Mouse (Mus musculus) gastrocnemius, adult 2 months (tissue): ENCODE results near the gene Rbm20. TPM values are rescaled to one million over a fixed set of nuclear protein-coding genes. Genes with fewer than 3 reads are reported as not detected.
A peak's percentile ranks its signal among the peaks of the same experiment; 100 is the strongest.

ENCODE experiments used
- DNase-seq: peaks from one replicate; pipeline ENCODE4 v3.0.0; 2022
- H3K27ac ChIP-seq: fragments of 200-600 bp; 2 replicates; pipeline ENCODE4 v1.8.1; 2022; ENCODE audit warnings: mild to moderate bottlenecking
- H3K4me3 ChIP-seq: fragments of 200-600 bp; 2 replicates; pipeline ENCODE4 v1.8.1; 2022; ENCODE audit warnings: mild to moderate bottlenecking, moderate library complexity
- CTCF ChIP-seq: fragments of 200-600 bp; IDR thresholded peaks from 2 replicates; pipeline ENCODE4 v1.8.1; 2022; ENCODE audit warnings: antibody characterized with exemption, mild to moderate bottlenecking, moderate library complexity
- intact Hi-C: fragments of 180-260 bp; cut with DNase I; formaldehyde crosslinking; loops from one replicate; pipeline ENCODE4 v1.15.1; 2025
- total RNA-seq, 2 experiments: library from RNA; stranded (reverse); gene quantifications; 2 replicates each; pipeline ENCODE4 v1.2.3; 2021

Rbm20 gene
- total RNA-seq, 2 experiments from 2014 or later: 72.6 to 73.2 TPM

DNA sequence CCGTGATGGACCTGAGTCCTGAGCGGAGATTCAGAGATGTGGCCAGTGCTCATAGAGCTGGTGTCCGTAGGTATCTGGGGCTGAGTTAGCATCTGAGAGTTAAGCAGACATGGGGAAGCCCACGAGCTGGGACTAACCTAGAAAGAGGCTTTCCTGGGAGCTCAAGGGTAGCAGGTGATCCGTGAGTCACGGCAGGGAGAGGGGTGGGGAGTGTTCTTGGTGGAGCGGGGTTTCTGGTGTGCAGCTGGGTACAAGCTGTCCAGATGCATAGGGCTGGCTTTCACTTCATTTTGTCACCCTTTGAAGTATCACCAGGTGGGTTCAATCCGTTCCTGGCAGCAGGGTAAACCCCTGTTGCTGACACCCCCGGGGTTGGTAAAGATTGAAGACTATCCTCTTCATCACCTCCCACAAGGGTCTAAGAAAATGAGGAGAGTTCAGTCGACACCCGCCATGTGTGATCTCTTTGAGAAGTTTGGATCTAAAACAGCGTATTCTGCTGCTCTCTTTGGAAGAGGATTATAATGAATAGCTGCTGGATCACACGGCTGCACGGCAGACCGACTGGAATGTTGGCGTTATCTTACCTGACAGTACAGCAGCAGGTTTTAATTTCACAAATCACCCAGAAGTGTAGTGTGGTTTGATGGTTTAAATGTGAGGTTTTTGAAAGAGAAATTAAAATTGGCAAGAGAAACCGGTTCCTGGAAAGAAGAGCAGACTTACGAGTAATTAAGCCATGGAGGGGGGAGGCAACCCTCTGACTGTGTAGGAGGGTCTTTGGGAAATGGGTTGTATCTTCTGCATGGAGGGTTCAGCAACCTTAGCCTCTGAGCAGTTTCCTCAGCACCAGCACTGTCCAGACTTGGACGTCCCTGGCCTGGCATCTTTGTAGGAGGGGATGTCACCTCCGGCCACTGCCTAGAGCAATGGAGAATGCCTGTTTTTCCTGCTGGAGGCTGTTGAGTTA lies 114.9 kb downstream of the Rbm20 start:
- intact Hi-C loops: loop anchor here (5.0 kb wide), 1 partner anchor 35 kb away; no protein-coding TSS in a partner anchor
- Histone ChIP-seq H3K27ac (peak overlapping the region; percentile 98), H3K4me3 (peak overlapping the region; percentile 75)
- no peak for TF ChIP-seq CTCF
- peak; percentile 43 for DNase-seq

- Histone ChIP-seq H3K4me3 (peak overlapping the region; percentile 75), H3K27ac (peak overlapping the region; percentile 98)
- peak; percentile 74 for DNase-seq
- intact Hi-C loops: loop anchor here (5.0 kb wide), 1 partner anchor 36 kb away; no protein-coding TSS in a partner anchor
- no peak for TF ChIP-seq CTCF
Observed at GRCm38 (mm10) chr19:53792976-53793897, 116.1 kb downstream of the Rbm20 start.

GRCm38 (mm10) chr19:53793994-53794890 lies 117.1 kb downstream of the Rbm20 start:
- DNase-seq: no peak
- Histone ChIP-seq H3K27ac (peak overlapping the region; percentile 98), H3K4me3 (peak overlapping the region; percentile 75)
- intact Hi-C loops: loop anchor here (5.0 kb wide), 1 partner anchor 37 kb away; no protein-coding TSS in a partner anchor
- no peak for TF ChIP-seq CTCF

DNA sequence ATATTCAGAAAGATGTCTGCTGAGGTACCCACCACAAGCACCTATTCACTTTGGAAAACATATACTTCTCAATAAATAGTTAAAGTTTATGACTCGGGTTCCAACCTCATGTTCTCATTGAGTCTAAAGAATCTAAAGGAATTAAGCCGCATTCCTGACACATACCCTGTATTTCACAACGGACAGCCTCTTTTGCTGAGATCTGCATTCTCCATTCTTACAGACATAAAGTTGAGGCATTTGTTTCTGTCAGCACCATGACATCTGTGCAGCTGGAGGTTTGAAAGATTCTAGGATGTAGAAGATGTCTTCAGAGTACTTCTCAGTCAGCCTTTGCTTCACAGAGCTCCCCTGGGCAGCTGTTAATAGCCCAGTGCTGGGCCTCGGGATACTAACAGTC lies 117.9 kb downstream of the Rbm20 start:
- peak overlapping the region; percentile 75 for H3K4me3 ChIP-seq
- no peak for DNase-seq
- no peak for TF ChIP-seq CTCF
- peak overlapping the region; percentile 98 for H3K27ac ChIP-seq
- intact Hi-C loops: loop anchor here (5.0 kb wide), 1 partner anchor 38 kb away; no protein-coding TSS in a partner anchor

DNA sequence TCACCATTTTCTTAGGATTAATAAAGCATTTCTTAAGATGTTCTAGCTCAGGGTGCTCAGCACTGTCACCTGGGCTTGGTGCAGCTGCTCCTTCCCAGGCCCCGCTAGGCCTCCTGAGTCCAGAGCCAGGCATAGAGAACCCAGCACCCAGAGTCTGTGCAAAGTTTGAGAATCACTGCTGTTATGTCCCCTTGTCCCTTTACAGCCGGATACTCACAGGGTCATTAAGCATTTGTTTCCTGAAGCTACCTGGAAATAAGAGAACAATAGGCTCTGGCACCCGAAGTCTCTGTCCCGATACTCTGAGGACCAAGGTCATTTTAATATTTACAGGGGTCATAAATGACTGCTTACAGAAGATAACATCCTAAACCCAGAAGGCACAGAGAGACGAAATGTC lies 118.9 kb downstream of the Rbm20 start:
- no peak for TF ChIP-seq CTCF
- DNase-seq: no peak
- intact Hi-C loops: no loop called here
- peak overlapping the region; percentile 0; the same call in 1 of the 2 replicates for H3K4me3 ChIP-seq
- peak overlapping the region; percentile 98 for H3K27ac ChIP-seq

DNA sequence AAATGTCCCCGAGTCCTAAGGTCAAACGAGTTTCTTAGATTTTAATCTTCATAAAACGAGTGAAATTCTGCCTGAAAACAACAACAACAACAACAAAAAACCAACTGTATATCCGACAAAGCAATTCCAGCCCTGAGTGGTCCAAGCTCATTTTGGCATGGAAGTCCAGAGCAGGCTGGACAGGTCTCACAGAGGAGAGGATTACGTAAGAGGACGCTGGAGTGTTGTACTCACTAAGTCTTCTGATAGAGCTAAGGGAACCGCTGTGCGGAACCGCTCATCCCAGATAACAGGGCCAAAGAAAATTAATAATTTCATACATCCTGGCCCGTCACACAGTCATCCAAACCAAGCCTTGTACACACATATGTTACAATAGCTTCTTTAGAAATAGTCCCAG lies 120.7 kb downstream of the Rbm20 start:
- Histone ChIP-seq H3K4me3 (peak overlapping the region; percentile 35), H3K27ac (peak overlapping the region; percentile 61; the same call in 1 of the 2 replicates)
- no peak for TF ChIP-seq CTCF
- intact Hi-C loops: no loop called here
- no peak for DNase-seq

GRCm38 (mm10) chr19:53799885-53800284 lies 122.8 kb downstream of the Rbm20 start:
- intact Hi-C loops: no loop called here
- peak overlapping the region; percentile 2; the same call in 1 of the 2 replicates for H3K4me3 ChIP-seq
- TF ChIP-seq CTCF: no peak
- peak overlapping the region; percentile 63 for H3K27ac ChIP-seq
- DNase-seq: no peak

DNA sequence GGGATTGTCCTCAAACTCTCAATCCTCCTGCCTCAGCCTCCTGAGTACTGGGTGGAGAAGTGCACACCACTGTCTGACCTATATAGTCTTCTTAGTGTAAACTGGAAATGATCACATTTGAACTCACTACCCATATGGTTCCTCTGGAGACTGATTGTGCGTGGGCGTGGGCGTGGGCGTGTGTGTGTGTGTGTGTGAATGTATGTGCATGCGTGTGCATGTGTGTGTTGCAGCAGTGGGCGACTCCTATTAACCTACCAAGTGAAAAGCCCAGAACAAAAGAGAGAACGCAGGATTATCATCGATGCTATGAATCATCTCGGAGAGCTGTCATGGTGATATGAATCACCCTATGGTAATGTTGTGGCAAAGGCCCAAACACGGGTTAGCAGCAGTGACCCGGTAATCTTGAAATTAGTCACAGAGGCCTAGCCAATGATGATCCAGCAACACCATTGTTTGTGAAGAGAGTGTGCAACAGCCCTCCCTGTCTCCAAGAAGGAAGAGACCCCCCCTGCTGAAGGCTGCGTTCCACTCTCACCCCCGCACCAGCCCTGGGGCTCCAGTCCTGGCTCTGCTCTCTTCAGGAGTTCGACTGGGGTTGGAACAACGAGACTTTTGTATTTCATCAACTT lies 123.4 kb downstream of the Rbm20 start:
- no peak for DNase-seq
- peak overlapping the region; percentile 63 for H3K27ac ChIP-seq
- TF ChIP-seq CTCF: no peak
- no peak overlapping the region for H3K4me3 ChIP-seq
- intact Hi-C loops: no loop called here

DNA sequence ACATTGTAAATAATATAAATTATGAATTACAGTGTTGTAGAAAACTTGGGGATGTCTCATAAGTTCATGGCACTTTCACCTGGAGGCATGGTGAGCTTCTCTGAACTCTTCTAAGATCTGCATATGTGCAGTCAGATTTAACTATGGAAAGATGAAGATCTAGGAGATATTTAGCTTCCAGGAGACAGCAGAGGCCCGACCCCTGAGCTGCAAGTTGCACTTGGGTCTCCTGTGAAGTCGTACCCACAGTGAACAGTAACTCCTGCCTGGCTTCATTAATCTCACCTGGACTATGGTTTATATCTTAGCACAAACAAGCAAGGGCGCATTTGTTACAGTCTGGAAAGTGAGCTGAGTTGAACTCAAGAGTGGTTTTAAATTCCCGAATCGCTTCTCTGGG lies 124.3 kb downstream of the Rbm20 start:
- DNase-seq: no peak
- H3K27ac ChIP-seq: peak overlapping the region; percentile 53; the same call in 1 of the 2 replicates
- H3K4me3 ChIP-seq: no peak overlapping the region
- no peak for TF ChIP-seq CTCF
- intact Hi-C loops: no loop called here

DNA sequence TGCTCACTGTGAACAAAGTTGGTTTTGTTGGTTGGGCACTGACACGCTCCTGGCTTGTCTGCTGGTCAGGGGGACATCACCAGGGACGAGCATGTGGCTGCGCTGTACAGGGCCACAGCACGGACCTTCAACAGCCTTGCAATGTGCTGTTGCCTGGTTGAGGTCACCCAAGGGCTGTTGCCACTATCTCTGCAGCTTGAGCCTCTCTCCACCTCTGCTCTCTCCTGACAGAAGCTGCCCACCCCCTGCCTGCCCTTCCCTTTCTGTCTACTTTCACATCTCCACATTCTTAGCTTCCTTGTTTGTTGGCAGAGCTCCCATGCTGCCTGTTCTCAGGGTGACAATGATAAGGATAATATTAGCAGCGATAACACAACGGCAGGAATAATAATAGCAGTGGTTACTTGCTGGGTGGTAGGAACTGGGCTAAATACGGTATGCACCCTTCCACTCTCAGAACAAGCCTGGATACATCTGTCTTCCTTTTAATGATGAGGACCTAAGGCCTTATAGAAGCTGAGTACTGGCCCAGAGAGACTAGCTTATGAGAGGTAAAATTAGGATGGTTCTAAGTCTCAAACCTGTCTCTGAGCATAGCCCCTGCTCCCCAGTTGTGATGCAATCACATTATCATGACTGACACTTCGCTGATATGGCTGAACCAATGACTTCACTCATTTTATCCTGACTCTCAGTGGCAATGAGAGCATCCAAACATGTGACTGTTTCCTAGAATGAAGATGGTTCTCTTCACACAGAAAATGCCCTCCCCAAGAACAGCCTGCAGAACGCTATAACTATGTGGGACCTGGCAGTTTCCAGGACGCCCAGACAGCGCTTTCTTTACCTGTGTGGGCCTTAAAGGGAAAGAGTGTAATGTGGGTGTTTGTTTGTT lies 124.9 kb downstream of the Rbm20 start:
- no peak overlapping the region for H3K4me3 ChIP-seq
- no peak for DNase-seq
- H3K27ac ChIP-seq: peak overlapping the region; percentile 53; the same call in 1 of the 2 replicates
- intact Hi-C loops: no loop called here
- TF ChIP-seq CTCF: no peak
